Mouse (Mus musculus) v-Abl transformed pro-B cells (cell line): ENCODE measurements around the gene Atp2b2.
"Not testable (repeated sequence)": the region's sequence is repeated elsewhere in the genome, so short reads cannot be mapped to it uniquely, and the experiment has no call there.

Experiments
- in situ Hi-C, 2 experiments: fragments of 400-800 bp; cut with MboI; formaldehyde crosslinking; loops; one replicate each; pipeline ENCODE4 v1.15.1; 2025; ENCODE audit not compliant: unreplicated experiment in 2 of 2

Gene Atp2b2

GRCm38 (mm10) chr6:113740236-113741217 is 301.9 kb downstream of the Atp2b2 start, which contains the start of gene Sec13:
Sec13 (minus strand) TSS chr6:113740743.
- in situ Hi-C loops = loop anchor here in 1 of 2 experiments (25.0 kb wide), 1 partner anchor 1053 kb away; the partner anchor contains the start of gene Rad18

GRCm38 (mm10) chr6:113737318-113738046 is 304.9 kb downstream of the Atp2b2 start:
- in situ Hi-C loops = loop anchor here in 1 of 2 experiments (25.0 kb wide), 1 partner anchor 1050 kb away; the partner anchor contains the start of gene Rad18

- in situ Hi-C loops = loop anchor here in 1 of 2 experiments (25.0 kb wide), 1 partner anchor 1044 kb away; the partner anchor contains the start of gene Rad18
These were observed 311.1 kb downstream of the Atp2b2 start for GRCm38 (mm10) chr6:113731296-113731695.

- in situ Hi-C loops = loop anchor here in 1 of 2 experiments (25.0 kb wide), 1 partner anchor 1041 kb away; the partner anchor contains the start of gene Rad18
These were observed 314.2 kb downstream of the Atp2b2 start for GRCm38 (mm10) chr6:113728181-113728580.

GRCm38 (mm10) chr6:113721061-113721460 is 321.4 kb downstream of the Atp2b2 start:
- in situ Hi-C loops = no loop called here

GRCm38 (mm10) chr6:113719878-113720277 is 322.5 kb downstream of the Atp2b2 start, which contains the start of gene Ghrl:
Ghrl (minus strand) TSS chr6:113719880.
- in situ Hi-C loops = no loop called here

GRCm38 (mm10) chr6:113717541-113717940 is 324.9 kb downstream of the Atp2b2 start:
- in situ Hi-C loops = no loop called here

- in situ Hi-C loops = no loop called here
These were observed 327.6 kb downstream of the Atp2b2 start for GRCm38 (mm10) chr6:113714797-113715196.

- in situ Hi-C loops = no loop called here
These were observed 328.1 kb downstream of the Atp2b2 start for GRCm38 (mm10) chr6:113714276-113714675.

- in situ Hi-C loops = not testable (repeated sequence)
These were observed 329.0 kb downstream of the Atp2b2 start for GRCm38 (mm10) chr6:113713389-113713788.

GRCm38 (mm10) chr6:113712718-113713117 is 329.7 kb downstream of the Atp2b2 start:
- in situ Hi-C loops = no loop called here

- in situ Hi-C loops = no loop called here
These were observed 344.9 kb downstream of the Atp2b2 start for GRCm38 (mm10) chr6:113697222-113698205.

- in situ Hi-C loops = no loop called here
These were observed 345.7 kb downstream of the Atp2b2 start, which contains the start of gene Tatdn2 for GRCm38 (mm10) chr6:113696582-113697221. Tatdn2 (plus strand) TSS chr6:113697050.

GRCm38 (mm10) chr6:113695766-113696355 is 346.6 kb downstream of the Atp2b2 start:
- in situ Hi-C loops = no loop called here

GRCm38 (mm10) chr6:113695203-113695602 is 347.2 kb downstream of the Atp2b2 start:
- in situ Hi-C loops = no loop called here
